9 mouse cellular contexts compared by ENCODE assay signal in genomic region chr2:135029700-135030099, GRCm38 (mm10).
A peak's percentile ranks its signal among the peaks of the same experiment; 100 is the strongest.
DNase-seq lines count a peak whose midpoint lies in the region; ATAC-seq and TF ChIP-seq lines count a peak whose summit lies in the region.
"Had no signal": no experiment of that assay in that cellular context is flagged by ENCODE, and none has a peak within 500 bp of the region (broad histone marks: within the 10 kb centered on the region; RNA-seq: fewer than 3 reads in every experiment).

No protein-coding gene starts in this region.

- H3K36me3 ChIP-seq in heart, embryonic 16.5 days (ENCODE audit: control insufficient read depth, insufficient read depth) = no peaks in the 10 kb centered on the region
- no peaks in the 10 kb centered on the region for H3K36me3 ChIP-seq in forebrain, embryonic 10.5 days (replicated peaks)
- no peaks in the 10 kb centered on the region for H3K36me3 ChIP-seq in limb, embryonic 10.5 days
- H3K36me3 ChIP-seq in kidney, embryonic 16.5 days (ENCODE audit: insufficient read depth, low read length) = no peaks in the 10 kb centered on the region

- H3K4me1 ChIP-seq in heart, embryonic 16.5 days (ENCODE audit: control insufficient read depth, insufficient read depth, low read length) = no peaks in the 10 kb centered on the region
- peaks cover 15% of the 10 kb centered on the region for H3K4me1 ChIP-seq in forebrain, embryonic 10.5 days
- H3K4me1 ChIP-seq in limb, embryonic 10.5 days = peaks cover 20% of the 10 kb centered on the region
- no peaks in the 10 kb centered on the region for H3K4me1 ChIP-seq in kidney, embryonic 16.5 days (ENCODE audit: insufficient read depth, low read length)

- H3K27me3 ChIP-seq in heart, embryonic 16.5 days (ENCODE audit: control insufficient read depth, insufficient read depth, low read length) = no peaks in the 10 kb centered on the region
- H3K27me3 ChIP-seq in forebrain, embryonic 10.5 days (ENCODE audit: poor library complexity, severe bottlenecking) = no peaks in the 10 kb centered on the region
- no peaks in the 10 kb centered on the region for H3K27me3 ChIP-seq in limb, embryonic 10.5 days (ENCODE audit: low read depth, poor library complexity, severe bottlenecking)
- no peaks in the 10 kb centered on the region for H3K27me3 ChIP-seq in kidney, embryonic 16.5 days (ENCODE audit: insufficient read depth, low read length)

- peak; percentile 41 for ATAC-seq in heart, embryonic 16.5 days (replicated peaks; ENCODE audit: extremely low read depth, insufficient read depth, low FRiP score)
- ATAC-seq in kidney, embryonic 16.5 days (ENCODE audit: low FRiP score, low TSS enrichment) = no peak

- intact Hi-C loops in heart, postnatal 25 days (cut with DNase I) = no loop called here

- peak overlapping the region; percentile 31; the same call in 1 of the 2 replicates for H3K27ac ChIP-seq in heart, embryonic 16.5 days (ENCODE audit: low read length)
- peak overlapping the region; percentile 53 for H3K27ac ChIP-seq in forebrain, embryonic 10.5 days
- H3K27ac ChIP-seq in limb, embryonic 10.5 days = peak overlapping the region; percentile 42; the same call in 1 of the 2 replicates
- H3K27ac ChIP-seq in kidney, embryonic 16.5 days (ENCODE audit: low read length) = no peak overlapping the region

- no peaks in the 10 kb centered on the region for H3K9me3 ChIP-seq in heart, embryonic 16.5 days (replicated peaks; ENCODE audit: control insufficient read depth, low read length)
- H3K9me3 ChIP-seq in forebrain, embryonic 10.5 days = no peaks in the 10 kb centered on the region
- no peaks in the 10 kb centered on the region for H3K9me3 ChIP-seq in limb, embryonic 10.5 days (replicated peaks)
- H3K9me3 ChIP-seq in kidney, embryonic 16.5 days (ENCODE audit: low read length) = no peaks in the 10 kb centered on the region

- no peak for DNase-seq in heart, postnatal 25 days (ENCODE audit: low spot score)
- DNase-seq in brain, embryonic 14.5 days (ENCODE audit: low read depth) = peak; percentile 76
- no peak for DNase-seq in forebrain, embryonic 10.5 days (ENCODE audit: extremely low spot score, low spot score)
- DNase-seq in limb, embryonic 10.5 days (ENCODE audit: low spot score) = no peak
- no peak for DNase-seq in thymus, postnatal 0 days (ENCODE audit: low spot score)
- DNase-seq in thymus, postnatal 14 days = no peak
- DNase-seq: gastrocnemius, postnatal 14 days had no signal

- 30% methylated on average over 6 of the region's 6 CpGs for WGBS in heart, embryonic 16.5 days
- 46% methylated on average over 6 of the region's 6 CpGs for WGBS in forebrain, embryonic 10.5 days
- WGBS in limb, embryonic 10.5 days = 62% methylated on average over 6 of the region's 6 CpGs
- whole genome bisulfite sequencing in kidney, embryonic 16.5 days = 61% methylated on average over 6 of the region's 6 CpGs

- TF ChIP-seq CTCF in brain, embryonic 14.5 days (IDR thresholded peaks at IDR 0.05; ENCODE audit: borderline replicate concordance, extremely low read depth, insufficient read depth, insufficient read length) = no peak

- no peak for TF ChIP-seq POLR2A in brain, embryonic 14.5 days (IDR thresholded peaks at IDR 0.05; ENCODE audit: borderline replicate concordance, extremely low read depth, insufficient read depth, insufficient read length, poor library complexity, severe bottlenecking)

- H3K9ac ChIP-seq in heart, embryonic 16.5 days (ENCODE audit: low read length) = no peak overlapping the region
- H3K9ac ChIP-seq in kidney, embryonic 16.5 days (replicated peaks; ENCODE audit: low read length) = no peak overlapping the region

- H3K4me3 ChIP-seq in heart, embryonic 16.5 days (ENCODE audit: low read length) = no peak overlapping the region
- peak overlapping the region; percentile 18; the same call in 1 of the 2 replicates for H3K4me3 ChIP-seq in forebrain, embryonic 10.5 days
- no peak overlapping the region for H3K4me3 ChIP-seq in limb, embryonic 10.5 days
- H3K4me3 ChIP-seq in kidney, embryonic 16.5 days (ENCODE audit: low read length) = no peak overlapping the region

- H3K4me2 ChIP-seq in heart, embryonic 16.5 days (ENCODE audit: low read depth, low read length) = no peak overlapping the region
- H3K4me2 ChIP-seq in kidney, embryonic 16.5 days (replicated peaks; ENCODE audit: low read depth, low read length) = no peak overlapping the region
